Mouse (Mus musculus) kidney, postnatal 25 days (tissue): Measurements from ENCODE around the gene Tcte2.
"Not testable (repeated sequence)": the region's sequence is repeated elsewhere in the genome, so short reads cannot be mapped to it uniquely, and the experiment has no call there.

ENCODE experiments used
- DNase-seq, 2 experiments: peaks; one replicate each; pipeline ENCODE4 v3.0.0; 2021; ENCODE audit warnings: mixed read lengths in 2 of 2

The Tcte2 gene

GRCm38 (mm10) chr17:13682378-13683026 lies 79.1 kb downstream of the Tcte2 start:
- DNase-seq, result peak; percentile 33 to 68

- DNase-seq, result no peak
Measured at GRCm38 (mm10) chr17:13681686-13682085, 79.9 kb downstream of the Tcte2 start.

- DNase-seq, result no peak
Measured at GRCm38 (mm10) chr17:13681126-13681525, 80.5 kb downstream of the Tcte2 start.

- DNase-seq, result no peak
Measured at GRCm38 (mm10) chr17:13680318-13680717, 81.3 kb downstream of the Tcte2 start.

GRCm38 (mm10) chr17:13679725-13680124 lies 81.9 kb downstream of the Tcte2 start:
- DNase-seq, result no peak

- DNase-seq, result no peak
Measured at GRCm38 (mm10) chr17:13677225-13678148, 84.1 kb downstream of the Tcte2 start.

GRCm38 (mm10) chr17:13676099-13676498 lies 85.5 kb downstream of the Tcte2 start:
- DNase-seq, result not testable (repeated sequence)

GRCm38 (mm10) chr17:13675630-13676029 lies 86.0 kb downstream of the Tcte2 start:
- peak in 1 of 2 experiments; percentile 42 for DNase-seq

- peak; percentile 43 to 58 for DNase-seq
Measured at GRCm38 (mm10) chr17:13674695-13675306, 86.8 kb downstream of the Tcte2 start.

GRCm38 (mm10) chr17:13671732-13672131 lies 89.9 kb downstream of the Tcte2 start:
- peak; percentile 35 to 60 for DNase-seq

GRCm38 (mm10) chr17:13670227-13670626 lies 91.4 kb downstream of the Tcte2 start:
- DNase-seq, result no peak

GRCm38 (mm10) chr17:13669206-13669605 lies 92.4 kb downstream of the Tcte2 start:
- peak; percentile 69 for DNase-seq

- peak; percentile 54 to 65 for DNase-seq
Measured at GRCm38 (mm10) chr17:13668052-13669015, 93.3 kb downstream of the Tcte2 start.

GRCm38 (mm10) chr17:13667006-13667405 lies 94.6 kb downstream of the Tcte2 start:
- DNase-seq, result no peak

- peak in 1 of 2 experiments; percentile 69 for DNase-seq
Measured at GRCm38 (mm10) chr17:13665731-13666130, 95.9 kb downstream of the Tcte2 start.

- peak in 1 of 2 experiments; percentile 62 for DNase-seq
Measured at GRCm38 (mm10) chr17:13663386-13664166, 98.0 kb downstream of the Tcte2 start.
